ENCODE assay signal across 29 mouse cellular contexts in genomic region chr6:88067722-88068121, GRCm38 (mm10). TPM values are rescaled to one million over a fixed set of nuclear protein-coding genes. Genes with fewer than 3 reads are reported as not detected.
A peak's percentile ranks its signal among the peaks of the same experiment; 100 is the strongest.
DNase-seq lines count a peak whose midpoint lies in the region; ATAC-seq and TF ChIP-seq lines count a peak whose summit lies in the region.
"Had no signal": no experiment of that assay in that cellular context is flagged by ENCODE, and none has a peak within 500 bp of the region (broad histone marks: within the 10 kb centered on the region; RNA-seq: fewer than 3 reads in every experiment).

No protein-coding gene starts in this region.

- no peak for TF ChIP-seq CTCF in bone marrow macrophage, adult 2 months (IDR thresholded peaks at IDR 0.05; ENCODE audit: low read depth, low read length)

- no peaks in the 10 kb centered on the region for H3K36me3 ChIP-seq in macrophage (ENCODE audit: inconsistent target)
- H3K36me3 ChIP-seq: embryonic facial prominence, embryonic 13.5 days; embryonic facial prominence, embryonic 15.5 days; forebrain, embryonic 10.5 days; forebrain, embryonic 12.5 days; G1E had no signal

- peaks cover 58% of the 10 kb centered on the region for H3K4me1 ChIP-seq in bone marrow macrophage, adult 2 months (ENCODE audit: control insufficient read depth, insufficient read depth, low read length)
- H3K4me1 ChIP-seq: embryonic facial prominence, embryonic 13.5 days; embryonic facial prominence, embryonic 15.5 days; forebrain, embryonic 10.5 days; forebrain, embryonic 12.5 days had no signal

- peak overlapping the region; percentile 75 for H3K27ac ChIP-seq in bone marrow macrophage, adult 2 months (ENCODE audit: insufficient read depth, low read depth, low read length)
- peak overlapping the region; percentile 73 for H3K27ac ChIP-seq in macrophage
- H3K27ac ChIP-seq: embryonic facial prominence, embryonic 13.5 days; embryonic facial prominence, embryonic 15.5 days; forebrain, embryonic 10.5 days; forebrain, embryonic 12.5 days had no signal

- no peak for TF ChIP-seq POLR2A in bone marrow macrophage, adult 2 months (IDR thresholded peaks at IDR 0.05; ENCODE audit: borderline replicate concordance, low read depth, low read length)

- peak; percentile 49; the same call in 1 of the 2 replicates for ATAC-seq in megakaryocyte progenitor cell, adult 5-6 weeks (replicated peaks; ENCODE audit: poor library complexity)
- ATAC-seq: activated CD4-positive, CD25-positive, alpha-beta regulatory T cell, adult 4 months; CD4-positive, CD25-positive, alpha-beta regulatory T cell, adult 4 months; forebrain, embryonic 14.5 days; forebrain, embryonic 16.5 days; Patski had no signal

- DNase-seq in 416B (ENCODE audit: low read depth) (peak; percentile 45), liver (no peak)
- DNase-seq in ovary, postnatal 36 days (ENCODE audit: low spot score): no peak
- DNase-seq in embryo, embryonic 11 days: no peak
- no peak for DNase-seq in embryo, embryonic 10 days (ENCODE audit: low spot score)
- DNase-seq: adrenal gland, adult 8-10 months; adrenal gland, postnatal 14 days; adrenal gland, postnatal 36 days; B cell, adult 2 months; cerebellum, adult 11 months; cerebellum, adult 18-20 months; cerebellum, adult 8-10 months; cerebellum, adult 9-11 months; cerebellum, postnatal 14 days; cerebellum, postnatal 36 days had no signal

- no peak overlapping the region for H3K4me3 ChIP-seq in bone marrow macrophage, adult 2 months (ENCODE audit: insufficient read depth, low read length)
- H3K4me3 ChIP-seq in macrophage (ENCODE audit: inconsistent target): no peak overlapping the region
- H3K4me3 ChIP-seq: embryonic facial prominence, embryonic 13.5 days; embryonic facial prominence, embryonic 15.5 days; erythroblast, embryonic 14.5 days; forebrain, embryonic 10.5 days; forebrain, embryonic 12.5 days had no signal

- 41% methylated on average over 3 of the region's 3 CpGs for WGBS in macrophage (ENCODE audit: missing documents)

- H3K79me2 ChIP-seq in macrophage (ENCODE audit: inconsistent target): no peaks in the 10 kb centered on the region

RNA-seq across cellular contexts. Expression of gene Rpn1, which starts 16.6 kb away (rescaled TPM):
- polyA plus RNA-seq in bone marrow macrophage, adult 2 months (2012; ENCODE audit: insufficient read depth, insufficient read length, missing spikeins): 148 and 185 TPM in 2 replicates
- total RNA-seq in macrophage (2018; cell fraction: chromatin; rRNA removed): 10 to 100 TPM in 25 of 26 experiments, 1 to 10 TPM in 1; 9.7 to 53.5 (median 26.6) TPM
- total RNA-seq in macrophage (2018; cell fraction: cytosol; rRNA removed): 100 to 1,000 TPM in 4 of 26 experiments, 10 to 100 TPM in 22; 48.9 to 117 (median 81.0) TPM
- total RNA-seq in macrophage (2018; cell fraction: nucleus; rRNA removed): 100 to 1,000 TPM in 15 of 26 experiments, 10 to 100 TPM in 11; 23.6 to 218 (median 102) TPM
- polyA plus RNA-seq in macrophage (2018): 109 to 177 TPM (median 163 TPM) in 3 replicates
- total RNA-seq in megakaryocyte progenitor cell, adult 5-6 weeks (2015): 200 and 205 TPM in 2 replicates
- 385 and 395 TPM in 2 replicates for total RNA-seq in megakaryocyte progenitor cell, adult 5-6 weeks (2017)

RNA-seq across cellular contexts. Expression of gene Rab7, which starts 22.7 kb away (rescaled TPM):
- 475 and 476 TPM in 2 replicates for polyA plus RNA-seq in bone marrow macrophage, adult 2 months (2012; ENCODE audit: insufficient read depth, insufficient read length, missing spikeins)
- total RNA-seq in macrophage (2018; cell fraction: chromatin; rRNA removed): 100 to 1,000 TPM in 9 of 26 experiments, 10 to 100 TPM in 17; 55.1 to 151 (median 86.4) TPM
- 100 to 1,000 TPM; 423 to 668 (median 547) TPM for total RNA-seq in macrophage (2018; cell fraction: cytosol; rRNA removed)
- total RNA-seq in macrophage (2018; cell fraction: nucleus; rRNA removed): 100 to 1,000 TPM; 147 to 373 (median 239) TPM
- 571 to 1,341 TPM (median 733 TPM) in 3 replicates for polyA plus RNA-seq in macrophage (2018)
- 262 and 265 TPM in 2 replicates for total RNA-seq in megakaryocyte progenitor cell, adult 5-6 weeks (2015)
- 76.2 and 93.7 TPM in 2 replicates for total RNA-seq in megakaryocyte progenitor cell, adult 5-6 weeks (2017)
